Mouse (Mus musculus) heart, postnatal 36 days (tissue): Measurements from ENCODE around the gene Mesd. TPM values are rescaled to one million over a fixed set of nuclear protein-coding genes. Genes with fewer than 3 reads are reported as not detected.

Experiments
- DNase-seq, 2 experiments: peaks; one replicate each; pipeline ENCODE4 v3.0.0; 2021 to 2022
- intact Hi-C: fragments of 180-260 bp; cut with DNase I; formaldehyde crosslinking; loops from one replicate; pipeline ENCODE4 v1.15.1; 2025
- total RNA-seq, 2 experiments: library from RNA; stranded (reverse); gene quantifications; 2 replicates each; pipeline ENCODE4 v1.2.3; 2021

Gene Mesd
- total RNA-seq: 10 to 100 TPM; 47.6 to 50.3 TPM

DNA sequence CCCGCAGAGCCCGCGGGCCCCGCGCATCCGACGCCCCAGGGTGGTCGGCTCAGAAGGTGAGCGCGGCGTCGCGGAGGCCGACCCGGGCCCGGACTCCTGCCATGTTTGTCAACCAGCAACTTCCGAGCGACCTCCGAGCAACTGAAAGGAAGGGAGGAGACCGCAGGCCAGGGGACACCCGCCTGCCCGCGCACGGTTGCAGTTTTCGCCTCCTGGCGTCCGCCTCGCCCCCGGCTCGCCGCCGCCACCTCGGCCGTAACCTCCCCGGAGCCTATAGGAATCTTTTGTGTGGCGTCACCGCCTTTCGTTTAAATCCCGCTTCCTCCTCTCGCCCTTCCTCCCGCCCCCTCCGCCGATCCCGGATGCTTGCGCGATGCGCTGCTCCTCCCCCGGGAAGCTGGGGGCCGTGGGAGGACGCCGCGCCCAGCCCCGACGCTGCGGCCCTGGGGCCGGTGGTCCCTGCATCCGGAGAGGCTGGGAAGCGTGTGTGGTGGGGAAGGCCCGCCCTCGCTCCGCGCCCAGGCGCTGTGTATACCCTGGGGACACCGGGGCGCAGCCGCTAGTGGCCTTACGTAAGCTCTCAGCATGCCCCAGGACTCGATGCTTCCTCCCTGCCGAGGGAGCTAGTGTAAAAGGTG lies at the start of gene Mesd, which contains the start of gene Tlnrd1:
TSS of gene Mesd (plus strand) at position 446 of the 638 bp plus-strand sequence.
TSS of gene Tlnrd1 (minus strand) at position 285 of the 638 bp plus-strand sequence.
- intact Hi-C loops: loop anchor here (1.0 to 5.0 kb wide), 6 partner anchors 42 to 1017 kb away; partner anchors contain the start of gene Mex3b
- peak; percentile 85 to 92 for DNase-seq

- no peak for DNase-seq
- intact Hi-C loops: no loop called here
Observed at GRCm38 (mm10) chr7:83838525-83839224, 45.6 kb upstream of the Mesd start.

DNA sequence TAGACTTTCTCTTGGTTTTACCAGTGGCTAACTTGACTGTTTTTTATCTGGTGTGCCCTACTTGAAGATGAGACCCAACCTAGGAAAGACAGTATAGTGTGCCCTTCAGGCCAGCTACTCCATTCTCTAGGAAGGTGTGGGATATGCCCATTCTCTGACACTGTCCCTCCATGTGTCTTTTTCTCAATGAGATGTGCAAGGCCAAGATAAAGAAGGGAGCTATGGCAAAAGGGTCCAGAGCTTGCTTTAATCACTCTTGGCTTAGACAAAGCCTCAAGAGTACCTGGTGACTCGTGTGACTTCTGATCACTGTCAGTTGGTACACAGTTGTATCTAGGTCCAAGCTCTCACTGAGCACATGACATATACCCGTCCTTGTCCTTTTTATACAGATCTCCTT lies 44.2 kb upstream of the Mesd start:
- no peak for DNase-seq
- intact Hi-C loops: loop anchor here (5.0 kb wide), 1 partner anchor 42 kb away; the partner anchor contains the start of genes Mesd and Tlnrd1

GRCm38 (mm10) chr7:83842486-83843259 lies 41.6 kb upstream of the Mesd start:
- DNase-seq: no peak
- intact Hi-C loops: loop anchor here (5.0 kb wide), 1 partner anchor 40 kb away; the partner anchor contains the start of genes Mesd and Tlnrd1

GRCm38 (mm10) chr7:83844807-83845206 lies 39.5 kb upstream of the Mesd start:
- DNase-seq: no peak
- intact Hi-C loops: loop anchor here (5.0 kb wide), 1 partner anchor 37 kb away; the partner anchor contains the start of genes Mesd and Tlnrd1

DNA sequence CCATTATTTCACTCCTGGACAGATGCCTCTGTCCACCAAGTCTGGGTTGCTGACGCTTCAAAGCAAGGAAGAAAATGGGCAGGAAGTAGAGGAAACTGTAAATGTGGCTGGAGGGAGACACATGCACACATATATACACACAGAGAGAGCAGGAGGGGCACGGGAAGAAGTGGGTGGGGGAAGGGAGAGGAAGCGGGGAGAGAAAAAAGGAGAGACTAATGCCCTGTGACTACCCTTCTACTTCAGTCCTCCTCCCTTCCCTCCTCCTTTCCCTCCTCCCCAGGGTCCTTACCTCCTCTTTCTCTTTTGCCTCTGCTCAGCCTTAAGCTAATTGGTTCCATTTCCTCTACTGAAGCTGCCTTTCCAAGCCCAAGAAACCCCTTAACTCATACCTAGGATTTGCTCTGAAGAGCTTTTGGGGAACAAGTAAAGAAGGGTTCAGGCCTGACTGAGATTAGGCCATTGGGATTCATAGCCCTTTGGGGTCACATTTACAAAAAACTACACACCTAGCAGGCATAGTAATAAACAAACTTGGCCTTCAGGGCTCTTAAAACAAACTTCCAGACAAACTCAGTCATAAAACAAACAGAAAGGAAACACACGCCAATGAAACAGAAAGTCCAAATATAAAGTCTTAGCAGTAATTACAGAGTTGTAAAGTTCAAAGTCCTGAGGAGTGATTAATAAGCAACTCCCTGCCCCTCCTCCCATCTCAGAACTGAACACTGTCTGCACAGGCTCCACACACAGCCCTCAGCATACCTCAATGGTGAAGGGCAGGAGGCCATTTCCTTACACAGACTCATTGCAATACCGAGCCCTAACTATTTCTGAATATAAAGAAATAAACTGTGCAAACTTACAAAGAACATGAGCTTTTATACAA lies 36.8 kb upstream of the Mesd start:
- intact Hi-C loops: no loop called here

GRCm38 (mm10) chr7:83851569-83852380 lies 32.5 kb upstream of the Mesd start:
- intact Hi-C loops: no loop called here

More for the DNA sequence above, 36.8 kb upstream of the Mesd start:
- DNase-seq: no peak

DNA sequence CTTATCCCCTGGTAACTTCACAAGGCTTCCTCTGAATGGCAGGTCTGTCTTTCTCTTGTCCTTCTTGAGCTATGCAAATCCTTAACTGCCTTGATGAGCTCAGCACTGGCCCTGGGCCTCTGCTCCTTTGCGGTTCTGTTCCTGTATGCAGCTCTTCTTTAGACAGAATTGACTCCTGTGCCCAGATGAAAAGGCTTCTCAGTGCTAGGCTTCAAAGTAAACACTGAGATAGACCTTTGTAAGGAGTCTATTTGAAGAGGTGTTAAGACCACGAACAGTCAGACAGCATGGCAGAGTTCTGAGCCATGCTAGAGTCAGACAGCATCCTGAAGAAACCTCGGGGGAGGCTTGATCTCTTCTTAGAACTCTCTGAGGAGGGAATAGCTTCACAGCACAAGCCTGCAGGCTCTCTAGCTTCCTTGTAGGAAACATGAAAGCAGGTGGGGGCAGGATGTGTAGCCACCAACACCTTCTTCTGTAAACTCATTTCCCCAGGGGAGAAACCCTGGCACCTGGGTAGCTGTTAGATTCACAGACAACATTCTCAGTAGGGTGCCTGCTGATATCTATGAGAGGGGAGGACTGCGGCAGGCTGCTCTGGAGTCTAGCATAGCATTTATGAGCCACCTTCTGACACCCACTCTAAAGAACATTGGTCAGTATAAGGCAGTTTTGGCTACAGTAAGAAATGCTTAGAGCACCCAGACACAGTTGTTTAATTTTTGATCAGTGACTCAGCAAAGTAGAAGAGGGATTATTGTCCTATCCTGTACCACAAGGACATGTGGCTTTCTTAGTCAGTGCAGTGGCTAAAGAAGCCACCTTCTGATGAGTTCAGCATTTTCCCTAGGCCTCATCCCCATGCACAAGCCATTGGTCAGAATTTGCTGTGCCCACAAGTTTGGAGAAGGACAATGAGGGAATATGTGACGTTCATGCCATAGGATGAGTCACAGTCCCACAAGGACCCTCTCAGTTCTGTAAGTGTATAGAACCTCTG lies 31.6 kb upstream of the Mesd start:
- no peak for DNase-seq
- intact Hi-C loops: no loop called here

More at GRCm38 (mm10) chr7:83851569-83852380, 32.5 kb upstream of the Mesd start:
- DNase-seq: no peak

- intact Hi-C loops: no loop called here
- no peak for DNase-seq
Observed at GRCm38 (mm10) chr7:83855203-83855602, 29.1 kb upstream of the Mesd start.

DNA sequence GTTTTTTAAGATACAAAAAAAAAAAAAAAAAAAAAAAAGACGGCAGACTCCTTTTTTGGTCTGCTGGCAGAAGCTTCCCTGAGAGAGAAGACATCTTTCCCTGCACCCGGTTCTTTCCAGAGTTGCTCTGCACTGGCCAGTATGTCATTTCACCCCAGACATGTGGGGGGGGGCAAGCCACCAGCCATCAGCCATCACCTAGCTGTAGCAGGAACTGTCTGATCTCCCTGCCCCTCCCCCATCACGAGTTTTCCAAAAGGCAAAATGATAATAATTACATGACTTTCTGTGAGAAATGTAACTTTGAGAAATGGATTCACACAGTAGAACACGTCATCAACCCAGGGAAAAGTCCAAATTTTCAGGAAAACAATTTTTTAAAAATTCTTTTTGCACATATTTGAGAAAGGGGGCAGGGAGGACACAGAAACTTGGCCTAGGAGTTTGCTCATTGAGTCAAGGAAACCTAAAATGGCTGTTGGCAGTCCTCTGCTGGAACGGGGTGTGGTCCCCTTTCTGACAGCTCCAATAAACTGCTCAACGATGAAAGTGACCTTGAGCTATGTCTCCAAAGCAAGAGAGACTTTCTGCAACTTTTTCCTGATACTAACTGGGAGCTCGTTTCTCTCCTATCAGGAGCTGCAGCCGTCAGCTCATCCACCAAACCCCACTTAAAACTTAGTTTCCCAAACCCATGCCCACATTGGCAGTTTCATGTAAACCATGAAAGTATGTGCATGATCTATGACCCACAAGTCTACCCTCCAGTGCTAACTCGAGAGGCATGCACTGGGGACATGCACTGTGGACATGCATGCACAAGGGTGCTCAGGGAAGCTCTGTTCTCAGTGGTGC lies 27.7 kb upstream of the Mesd start:
- DNase-seq: peak in 1 of 2 experiments; percentile 20
- intact Hi-C loops: no loop called here

GRCm38 (mm10) chr7:83857208-83857488 lies 27.1 kb upstream of the Mesd start:
- intact Hi-C loops: no loop called here
- no peak for DNase-seq

GRCm38 (mm10) chr7:83857921-83858320 lies 26.3 kb upstream of the Mesd start:
- intact Hi-C loops: no loop called here

DNA sequence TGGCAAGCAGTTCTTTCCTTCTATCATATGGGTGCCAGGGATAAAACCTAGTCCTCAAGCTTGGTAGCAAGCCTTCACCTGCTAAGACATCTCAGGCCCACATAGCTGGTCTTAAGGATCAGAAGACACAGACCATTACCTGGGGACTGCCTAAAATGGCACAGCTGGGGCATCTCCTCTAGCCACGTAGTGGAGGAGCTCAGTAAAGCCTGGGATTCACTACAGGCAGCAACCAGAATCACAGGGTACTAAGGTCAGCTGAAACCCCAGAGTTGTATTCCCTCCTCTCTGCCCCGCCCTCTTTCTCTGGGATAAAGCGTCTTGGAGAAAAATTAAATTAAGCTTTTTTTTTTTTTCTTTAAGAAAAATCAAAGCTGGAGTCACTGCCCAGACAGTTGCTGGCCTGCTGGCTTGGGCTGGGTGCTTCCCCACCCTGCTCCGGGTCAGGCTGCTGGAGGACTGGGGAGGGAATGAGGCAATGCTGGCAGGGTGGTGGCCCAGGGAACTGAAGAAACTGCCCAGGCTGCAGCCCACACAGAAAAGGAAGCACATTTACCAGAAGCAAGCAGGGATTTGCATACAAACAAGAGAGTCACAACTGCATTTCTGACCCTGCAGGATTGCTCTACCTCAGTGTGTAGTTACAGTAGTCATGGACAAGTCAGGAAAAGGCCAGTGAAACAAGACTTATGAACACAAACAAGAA lies 24.7 kb upstream of the Mesd start:
- DNase-seq: peak; percentile 41 to 56
- intact Hi-C loops: no loop called here

More at GRCm38 (mm10) chr7:83857921-83858320, 26.3 kb upstream of the Mesd start:
- DNase-seq: no peak

GRCm38 (mm10) chr7:83863554-83863953 lies 20.7 kb upstream of the Mesd start:
- intact Hi-C loops: no loop called here

DNA sequence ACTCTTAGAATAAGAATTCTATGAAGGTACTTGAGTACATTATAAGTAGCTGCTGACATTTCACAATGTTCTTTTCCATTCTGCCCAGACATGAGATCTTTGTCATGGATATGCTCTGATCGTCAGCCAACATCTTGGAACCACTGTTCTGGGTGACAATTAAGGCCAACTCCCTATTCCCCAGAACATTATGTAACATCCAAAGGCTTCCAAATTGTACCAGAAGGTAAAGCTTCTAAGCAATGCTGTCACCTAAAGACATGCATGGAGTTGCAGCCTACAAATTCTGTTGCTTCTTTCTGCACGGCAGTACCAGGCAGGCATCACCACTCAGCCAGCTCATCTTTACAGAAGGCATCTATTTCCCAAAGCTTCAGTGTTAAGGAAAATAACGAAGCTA lies 16.1 kb upstream of the Mesd start:
- no peak for DNase-seq
- intact Hi-C loops: no loop called here

More at GRCm38 (mm10) chr7:83863554-83863953, 20.7 kb upstream of the Mesd start:
- DNase-seq: no peak

GRCm38 (mm10) chr7:83869839-83870543 lies 14.3 kb upstream of the Mesd start:
- intact Hi-C loops: no loop called here
- DNase-seq: no peak
